ENCODE assay signal across 8 mouse cellular contexts in the genomic region with DNA sequence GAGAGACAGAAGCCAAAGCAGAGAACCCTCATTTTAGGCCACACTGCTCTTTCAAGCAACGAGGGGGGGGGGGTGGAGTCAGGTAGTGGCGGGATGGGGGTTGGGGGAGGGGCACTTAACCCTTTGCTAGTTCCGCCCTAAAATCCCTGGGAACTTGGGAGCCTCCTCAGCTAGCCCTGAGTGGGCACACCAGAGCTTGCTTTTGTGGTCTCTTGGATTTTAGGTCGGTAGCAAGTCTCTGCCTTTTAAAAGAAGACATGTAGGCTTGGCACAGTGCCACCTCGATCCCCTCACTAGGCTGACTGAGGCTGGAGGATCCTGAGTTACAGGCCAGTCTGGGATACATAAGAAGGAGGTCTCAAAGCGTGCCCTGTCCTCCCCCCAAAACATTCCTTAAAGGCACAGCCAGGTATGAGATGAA. TPM values are rescaled to one million over a fixed set of nuclear protein-coding genes. Genes with fewer than 3 reads are reported as not detected.
DNase-seq lines count a peak whose midpoint lies in the region; ATAC-seq lines count a peak whose summit lies in the region.

No protein-coding gene starts in this region.

- 13% methylated on average over 6 of the region's 6 CpGs for WGBS in embryonic facial prominence, embryonic 14.5 days
- WGBS in hindbrain, embryonic 14.5 days, result 16% methylated on average over 6 of the region's 6 CpGs
- 25% methylated on average over 6 of the region's 6 CpGs for WGBS in liver, embryonic 13.5 days (ENCODE audit: insufficient replicate concordance)

- H3K27ac ChIP-seq in embryonic facial prominence, embryonic 14.5 days (replicated peaks; ENCODE audit: low read depth, low read length), result peak overlapping the region; percentile 96
- peak overlapping the region; percentile 86 for H3K27ac ChIP-seq in hindbrain, embryonic 14.5 days
- peak overlapping the region; percentile 78; the same call in 1 of the 2 replicates for H3K27ac ChIP-seq in liver, embryonic 13.5 days

- no peaks in the 10 kb centered on the region for H3K36me3 ChIP-seq in embryonic facial prominence, embryonic 14.5 days (ENCODE audit: control insufficient read depth, insufficient read depth, low read length)
- no peaks in the 10 kb centered on the region for H3K36me3 ChIP-seq in hindbrain, embryonic 14.5 days (replicated peaks; ENCODE audit: control insufficient read depth, insufficient read depth)
- no peaks in the 10 kb centered on the region for H3K36me3 ChIP-seq in liver, embryonic 13.5 days

- no peaks in the 10 kb centered on the region for H3K9me3 ChIP-seq in embryonic facial prominence, embryonic 14.5 days (ENCODE audit: control insufficient read depth, low read length)
- H3K9me3 ChIP-seq in hindbrain, embryonic 14.5 days (ENCODE audit: control insufficient read depth, low read length), result no peaks in the 10 kb centered on the region
- no peaks in the 10 kb centered on the region for H3K9me3 ChIP-seq in liver, embryonic 13.5 days (replicated peaks)

- H3K4me3 ChIP-seq in embryonic facial prominence, embryonic 14.5 days (ENCODE audit: low read depth, low read length), result peak overlapping the region; percentile 31; the same call in 1 of the 2 replicates
- peak overlapping the region; percentile 2; the same call in 1 of the 2 replicates for H3K4me3 ChIP-seq in hindbrain, embryonic 14.5 days (replicated peaks; ENCODE audit: low read length)
- 0 out of 2 replicates have a peak overlapping the region, but pooled peaks have one; percentile 45 for H3K4me3 ChIP-seq in liver, embryonic 13.5 days (replicated peaks)

- no peaks in the 10 kb centered on the region for H3K27me3 ChIP-seq in embryonic facial prominence, embryonic 14.5 days (replicated peaks; ENCODE audit: control insufficient read depth, insufficient read depth, low read length)
- no peaks in the 10 kb centered on the region for H3K27me3 ChIP-seq in hindbrain, embryonic 14.5 days (ENCODE audit: control insufficient read depth, insufficient read depth, low read length)
- no peaks in the 10 kb centered on the region for H3K27me3 ChIP-seq in liver, embryonic 13.5 days

- H3K4me2 ChIP-seq in embryonic facial prominence, embryonic 14.5 days (ENCODE audit: low read depth, low read length), result peak overlapping the region; percentile 55
- peak overlapping the region; percentile 60 for H3K4me2 ChIP-seq in hindbrain, embryonic 14.5 days (replicated peaks)
- H3K4me2 ChIP-seq in liver, embryonic 13.5 days, result peak overlapping the region; percentile 58

- ATAC-seq in embryonic facial prominence, embryonic 14.5 days (ENCODE audit: low read depth), result no peak
- ATAC-seq in hindbrain, embryonic 14.5 days (ENCODE audit: low FRiP score), result no peak
- no peak for ATAC-seq in liver, embryonic 13.5 days (ENCODE audit: low read depth)

- peak; percentile 59 to 68 for DNase-seq in right cerebral cortex, postnatal 10 days (ENCODE audit: low spot score in 2 of 2)
- DNase-seq in right cerebral cortex, postnatal 36 days (ENCODE audit: low spot score in 2 of 2), result no peak
- peak; percentile 61 for DNase-seq in embryonic facial prominence, embryonic 14.5 days (ENCODE audit: low spot score)
- no peak for DNase-seq in hindbrain, embryonic 14.5 days (ENCODE audit: low spot score)
- no peak for DNase-seq in liver, embryonic 13.5 days
- no peak for DNase-seq in urinary bladder, adult 2 months (ENCODE audit: low spot score)
- no peak for DNase-seq in Muller cell, postnatal 12 days (ENCODE audit: inconsistent ontology term)
- no peak for DNase-seq in left cerebral cortex, adult 9 months (ENCODE audit: low spot score in 2 of 2)

- peak overlapping the region; percentile 64; the same call in 1 of the 2 replicates for H3K9ac ChIP-seq in embryonic facial prominence, embryonic 14.5 days (ENCODE audit: low read depth, low read length)
- H3K9ac ChIP-seq in hindbrain, embryonic 14.5 days, result peak overlapping the region; percentile 55; the same call in 1 of the 2 replicates
- peak overlapping the region; percentile 49; the same call in 1 of the 2 replicates for H3K9ac ChIP-seq in liver, embryonic 13.5 days

- peaks cover 31% of the 10 kb centered on the region for H3K4me1 ChIP-seq in embryonic facial prominence, embryonic 14.5 days (ENCODE audit: control insufficient read depth, insufficient read depth, low read length)
- H3K4me1 ChIP-seq in hindbrain, embryonic 14.5 days (replicated peaks; ENCODE audit: control insufficient read depth, insufficient read depth, low read length), result peaks cover 47% of the 10 kb centered on the region
- peaks cover 45% of the 10 kb centered on the region for H3K4me1 ChIP-seq in liver, embryonic 13.5 days (replicated peaks)

RNA-seq across cellular contexts. Expression of a gene that starts 59.6 kb away (rescaled TPM):
- polyA plus RNA-seq in embryonic facial prominence, embryonic 14.5 days (2014; fragmentation: Nextera tagmentation; extraction: Ambion mirVana), result 4.8 and 5.1 TPM in 2 replicates
- 6.6 and 8.0 TPM in 2 replicates for polyA plus RNA-seq in hindbrain, embryonic 14.5 days (2014; fragmentation: Nextera tagmentation; extraction: Ambion mirVana)
- polyA plus RNA-seq in liver, embryonic 13.5 days (2015; fragmentation: Nextera tagmentation; extraction: Ambion mirVana), result 0.69 and 1.1 TPM in 2 replicates
- polyA plus RNA-seq in urinary bladder, adult 2 months (2012; rRNA removed), result 4.8 and 7.0 TPM in 2 replicates

Comparison
In these comparisons a context has a peak if more than half of its experiments do, and no peak if none do; other contexts are left out.
1. DNase-seq: peak in right cerebral cortex, postnatal 10 days (2 of 2) and embryonic facial prominence, embryonic 14.5 days (single experiment); none in right cerebral cortex, postnatal 36 days (0 of 2), hindbrain, embryonic 14.5 days (single experiment), liver, embryonic 13.5 days (single experiment), urinary bladder, adult 2 months (single experiment), Muller cell, postnatal 12 days (single experiment) and left cerebral cortex, adult 9 months (0 of 2).
2. Peak in every context shown above with its lines, with median percentiles within 50 percentile points of each other: H3K27ac ChIP-seq, H3K4me2 ChIP-seq, H3K4me3 ChIP-seq and H3K9ac ChIP-seq.